Mouse (Mus musculus): ENCODE results near the gene Ccpg1. TPM values are rescaled to one million over a fixed set of nuclear protein-coding genes. Genes with fewer than 3 reads are reported as not detected.

Gene Ccpg1
- polyA plus RNA-seq, 1 experiment, result 9.5 TPM

DNA sequence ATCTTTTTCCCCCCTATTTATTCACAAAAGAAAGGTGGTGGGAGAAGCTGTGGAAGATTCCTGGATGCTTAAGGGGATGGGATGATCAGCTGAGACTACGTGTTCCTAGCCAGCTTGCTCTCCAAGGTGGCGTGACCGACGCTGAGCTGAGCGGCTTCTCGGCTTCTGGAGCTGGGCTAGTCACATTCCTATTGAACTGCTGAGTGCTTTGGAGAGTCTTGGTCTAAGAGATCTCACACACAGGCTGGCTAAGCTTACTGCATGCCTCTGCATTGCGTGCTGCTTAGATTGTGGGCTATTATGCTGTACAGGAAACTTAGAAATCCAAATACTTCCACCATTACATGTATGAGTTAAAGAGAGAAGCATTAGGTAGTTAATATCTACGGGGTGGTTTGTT lies 18.8 kb downstream of the Ccpg1 start:
- TF ChIP-seq MAX (IDR thresholded peaks at IDR 0.05; ENCODE audit: low read depth) (no peak), USF1 (IDR thresholded peaks at IDR 0.05; ENCODE audit: low read depth) (no peak), MYOD1 (IDR thresholded peaks at IDR 0.05; ENCODE audit: control insufficient read depth in 1 of 3, insufficient read length in 2 of 3, low read depth in 2 of 3) (no peak), TCF3 (IDR thresholded peaks at IDR 0.05; ENCODE audit: insufficient read length, low read depth) (no peak), POLR2A (IDR thresholded peaks at IDR 0.05; ENCODE audit: insufficient read length, low read depth) (no peak), MYOG (IDR thresholded peaks at IDR 0.05; ENCODE audit: control insufficient read depth in 1 of 3, insufficient read depth in 1 of 3, insufficient read length in 2 of 3, low read depth in 2 of 3) (no peak), TCF12 (IDR thresholded peaks at IDR 0.05; ENCODE audit: insufficient read depth, poor library complexity, severe bottlenecking) (no peak), E2F4 (IDR thresholded peaks at IDR 0.05; ENCODE audit: insufficient read depth) (no peak), REST (IDR thresholded peaks at IDR 0.05; ENCODE audit: insufficient read depth, insufficient read length) (no peak), POLR2AphosphoS2 (IDR thresholded peaks at IDR 0.05; ENCODE audit: insufficient read length, low read depth) (no peak), SRF (IDR thresholded peaks at IDR 0.05; ENCODE audit: control insufficient read depth, insufficient read length, low read depth) (no peak), CEBPB (IDR thresholded peaks at IDR 0.05; ENCODE audit: insufficient read depth, poor library complexity, severe bottlenecking) (no peak)
- H3K79me2 ChIP-seq (ENCODE audit: control insufficient read depth, insufficient read depth), result no peaks in the 10 kb centered on the region
- no peak overlapping the region for H3ac ChIP-seq (ENCODE audit: control insufficient read depth, insufficient read length)
- H3K36me3 ChIP-seq (ENCODE audit: control insufficient read depth, insufficient read depth), result no peaks in the 10 kb centered on the region
- H3K27me3 ChIP-seq (ENCODE audit: control insufficient read depth, insufficient read depth, insufficient read length), result no peaks in the 10 kb centered on the region
- H3K4me2 ChIP-seq (ENCODE audit: low read depth), result no peak overlapping the region
- H3K4me3 ChIP-seq, result no peak overlapping the region

DNA sequence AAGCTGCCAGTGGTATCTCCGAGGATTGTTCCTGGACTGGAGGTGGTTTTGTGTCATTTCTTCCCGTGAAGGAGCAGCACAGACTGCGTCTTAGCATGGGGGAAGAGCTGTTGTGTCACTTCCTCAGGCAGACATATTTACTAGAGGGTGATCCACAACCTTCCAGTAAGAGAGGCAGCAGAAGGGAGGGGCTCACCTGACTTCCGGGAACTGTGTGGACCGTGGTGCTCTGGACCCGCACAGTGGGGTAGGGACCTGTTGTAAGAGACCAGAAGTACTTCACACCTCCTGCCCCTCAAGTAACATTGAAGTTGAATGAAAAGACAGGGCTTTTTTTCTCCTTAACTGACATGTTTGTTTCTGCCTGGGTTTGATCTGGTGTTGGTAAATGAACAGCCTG lies 19.9 kb downstream of the Ccpg1 start:
- Histone ChIP-seq H3K27me3 (ENCODE audit: control insufficient read depth, insufficient read depth, insufficient read length) (no peaks in the 10 kb centered on the region), H3K79me2 (ENCODE audit: control insufficient read depth, insufficient read depth) (no peaks in the 10 kb centered on the region), H3ac (ENCODE audit: control insufficient read depth, insufficient read length) (no peak overlapping the region), H3K4me3 (no peak overlapping the region), H3K4me2 (ENCODE audit: low read depth) (no peak overlapping the region), H3K36me3 (ENCODE audit: control insufficient read depth, insufficient read depth) (no peaks in the 10 kb centered on the region)
- TF ChIP-seq POLR2A (IDR thresholded peaks at IDR 0.05; ENCODE audit: insufficient read length, low read depth) (no peak), SRF (IDR thresholded peaks at IDR 0.05; ENCODE audit: control insufficient read depth, insufficient read length, low read depth) (no peak), CEBPB (IDR thresholded peaks at IDR 0.05; ENCODE audit: insufficient read depth, poor library complexity, severe bottlenecking) (no peak), MYOG (IDR thresholded peaks at IDR 0.05; ENCODE audit: control insufficient read depth in 1 of 3, insufficient read depth in 1 of 3, insufficient read length in 2 of 3, low read depth in 2 of 3) (no peak), REST (IDR thresholded peaks at IDR 0.05; ENCODE audit: insufficient read depth, insufficient read length) (no peak), POLR2AphosphoS2 (IDR thresholded peaks at IDR 0.05; ENCODE audit: insufficient read length, low read depth) (no peak)

DNA sequence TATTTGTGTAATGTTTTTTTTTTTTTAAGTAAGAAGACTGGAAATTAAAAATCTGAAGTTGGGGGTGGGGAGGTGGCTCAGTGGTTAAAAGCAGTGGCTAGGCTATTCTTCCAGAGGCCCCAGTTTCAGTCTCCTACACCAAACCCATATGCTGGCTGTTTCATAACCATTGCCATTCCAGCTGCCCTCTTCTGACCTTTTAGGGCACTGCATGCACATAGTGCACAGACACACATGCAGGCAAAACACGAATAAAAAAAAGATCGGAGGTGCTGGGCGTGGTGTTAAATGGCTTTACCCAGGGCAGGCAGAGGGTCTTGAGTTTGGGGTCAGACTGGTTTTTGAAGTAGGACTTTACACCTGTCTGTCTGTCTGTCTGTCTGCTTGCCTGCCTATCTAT lies 20.9 kb downstream of the Ccpg1 start:
- TF ChIP-seq MYOD1 (IDR thresholded peaks at IDR 0.05; ENCODE audit: control insufficient read depth in 1 of 3, insufficient read length in 2 of 3, low read depth in 2 of 3) (no peak), E2F4 (IDR thresholded peaks at IDR 0.05; ENCODE audit: insufficient read depth) (no peak), POLR2AphosphoS2 (IDR thresholded peaks at IDR 0.05; ENCODE audit: insufficient read length, low read depth) (no peak), SRF (IDR thresholded peaks at IDR 0.05; ENCODE audit: control insufficient read depth, insufficient read length, low read depth) (no peak), CEBPB (IDR thresholded peaks at IDR 0.05; ENCODE audit: insufficient read depth, poor library complexity, severe bottlenecking) (no peak), MAX (IDR thresholded peaks at IDR 0.05; ENCODE audit: low read depth) (no peak)
- Histone ChIP-seq H3ac (ENCODE audit: control insufficient read depth, insufficient read length) (no peak overlapping the region), H3K4me3 (no peak overlapping the region), H3K79me2 (ENCODE audit: control insufficient read depth, insufficient read depth) (no peaks in the 10 kb centered on the region), H3K36me3 (ENCODE audit: control insufficient read depth, insufficient read depth) (peaks cover 4% of the 10 kb centered on the region), H3K4me2 (ENCODE audit: low read depth) (no peak overlapping the region), H3K27me3 (ENCODE audit: control insufficient read depth, insufficient read depth, insufficient read length) (no peaks in the 10 kb centered on the region)

DNA sequence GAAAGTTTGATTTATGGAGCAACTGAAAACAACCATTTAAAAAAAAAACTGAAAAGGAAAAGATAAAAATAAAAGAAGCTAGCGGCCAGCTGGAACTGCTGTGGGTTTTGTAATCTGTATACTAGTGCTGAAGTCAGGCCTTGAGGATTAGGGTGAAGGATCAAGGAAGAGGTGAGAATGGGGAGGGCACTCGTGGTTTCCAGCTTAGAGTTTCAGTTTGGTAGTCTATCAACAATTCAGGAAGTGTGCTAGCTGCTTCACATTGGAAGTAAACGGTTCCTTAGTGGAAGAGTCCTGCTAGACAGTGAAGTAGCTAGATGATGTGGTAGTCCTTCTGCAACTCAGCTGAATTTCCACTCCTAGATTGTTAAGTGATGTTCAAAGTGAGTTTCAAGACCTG lies 23.2 kb downstream of the Ccpg1 start:
- Histone ChIP-seq H3K4me3 (no peak overlapping the region), H3ac (ENCODE audit: control insufficient read depth, insufficient read length) (no peak overlapping the region), H3K4me2 (ENCODE audit: low read depth) (no peak overlapping the region), H3K36me3 (ENCODE audit: control insufficient read depth, insufficient read depth) (peaks cover 4% of the 10 kb centered on the region), H3K27me3 (ENCODE audit: control insufficient read depth, insufficient read depth, insufficient read length) (no peaks in the 10 kb centered on the region), H3K79me2 (ENCODE audit: control insufficient read depth, insufficient read depth) (no peaks in the 10 kb centered on the region)
- TF ChIP-seq MAX (IDR thresholded peaks at IDR 0.05; ENCODE audit: low read depth), result no peak
- no peak for TF ChIP-seq USF1 (IDR thresholded peaks at IDR 0.05; ENCODE audit: low read depth)
- TF ChIP-seq TCF3 (IDR thresholded peaks at IDR 0.05; ENCODE audit: insufficient read length, low read depth), result no peak
- TF ChIP-seq POLR2AphosphoS2 (IDR thresholded peaks at IDR 0.05; ENCODE audit: insufficient read length, low read depth), result no peak
- TF ChIP-seq E2F4 (IDR thresholded peaks at IDR 0.05; ENCODE audit: insufficient read depth), result no peak
- no peak for TF ChIP-seq SRF (IDR thresholded peaks at IDR 0.05; ENCODE audit: control insufficient read depth, insufficient read length, low read depth)

DNA sequence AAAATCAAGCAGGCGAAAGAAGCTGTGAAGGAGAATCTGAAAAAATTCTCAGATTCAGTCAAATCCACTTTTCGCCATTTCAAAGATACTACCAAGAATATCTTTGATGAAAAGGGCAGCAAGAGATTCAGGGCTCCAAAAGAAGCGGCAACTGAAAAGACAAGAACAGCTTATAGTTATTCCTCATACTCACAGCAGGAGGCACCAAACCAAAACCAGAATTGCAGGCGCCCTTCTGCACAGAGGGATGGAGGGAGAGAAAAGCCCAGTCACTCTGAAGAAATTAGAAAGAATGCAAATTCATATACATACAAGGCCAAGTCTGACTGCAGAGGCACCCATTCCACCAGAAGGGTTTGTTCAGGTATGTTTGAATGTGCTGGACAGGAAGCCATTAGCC lies 27.4 kb downstream of the Ccpg1 start:
- Histone ChIP-seq H3K27me3 (ENCODE audit: control insufficient read depth, insufficient read depth, insufficient read length) (no peaks in the 10 kb centered on the region), H3ac (ENCODE audit: control insufficient read depth, insufficient read length) (no peak overlapping the region), H3K4me3 (no peak overlapping the region), H3K36me3 (ENCODE audit: control insufficient read depth, insufficient read depth) (peaks cover 4% of the 10 kb centered on the region), H3K4me2 (ENCODE audit: low read depth) (no peak overlapping the region), H3K79me2 (ENCODE audit: control insufficient read depth, insufficient read depth) (no peaks in the 10 kb centered on the region)
- TF ChIP-seq POLR2AphosphoS2 (IDR thresholded peaks at IDR 0.05; ENCODE audit: insufficient read length, low read depth) (no peak), POLR2A (IDR thresholded peaks at IDR 0.05; ENCODE audit: insufficient read length, low read depth) (no peak), REST (IDR thresholded peaks at IDR 0.05; ENCODE audit: insufficient read depth, insufficient read length) (no peak), TCF3 (IDR thresholded peaks at IDR 0.05; ENCODE audit: insufficient read length, low read depth) (no peak), TCF12 (IDR thresholded peaks at IDR 0.05; ENCODE audit: insufficient read depth, poor library complexity, severe bottlenecking) (no peak), CEBPB (IDR thresholded peaks at IDR 0.05; ENCODE audit: insufficient read depth, poor library complexity, severe bottlenecking) (no peak), USF1 (IDR thresholded peaks at IDR 0.05; ENCODE audit: low read depth) (no peak), MYOD1 (IDR thresholded peaks at IDR 0.05; ENCODE audit: control insufficient read depth in 1 of 3, insufficient read length in 2 of 3, low read depth in 2 of 3) (no peak), SRF (IDR thresholded peaks at IDR 0.05; ENCODE audit: control insufficient read depth, insufficient read length, low read depth) (no peak), E2F4 (IDR thresholded peaks at IDR 0.05; ENCODE audit: insufficient read depth) (no peak)
